Mouse (Mus musculus) CH12.LX (cell line): Measurements from ENCODE around the gene Arid1a. TPM values are rescaled to one million over a fixed set of nuclear protein-coding genes. Genes with fewer than 3 reads are reported as not detected.

Source experiments
- DNase-seq: peaks from one replicate; pipeline ENCODE4 v3.0.0-alpha.2; 2013; ENCODE audit errors: extremely low read depth
- H3K27ac ChIP-seq: 2 replicates; pipeline ENCODE4 v1.5.1; 2012; ENCODE audit warnings: low read depth, mild to moderate bottlenecking, control low read depth, moderate library complexity; ENCODE audit not compliant: insufficient read depth
- H3K27me3 ChIP-seq: replicated peaks from 2 replicates; pipeline ENCODE3; 2012; ENCODE audit warnings: inconsistent platforms
- H3K36me3 ChIP-seq, 2 experiments: replicated peaks in 1 of 2; 2 replicates each; pipeline versions ENCODE3 to v1.6.1; 2012; ENCODE audit warnings: inconsistent platforms in 1 of 2, low read length in 1 of 2, mild to moderate bottlenecking in 1 of 2, mixed read lengths in 1 of 2, moderate library complexity in 1 of 2; ENCODE audit not compliant: control insufficient read depth in 1 of 2, insufficient read depth in 1 of 2
- H3K4me1 ChIP-seq, 2 experiments: 2 replicates each; pipeline ENCODE4 v1.6.1; 2012; ENCODE audit warnings: inconsistent platforms in 1 of 2, moderate library complexity in 1 of 2; ENCODE audit not compliant: insufficient read depth in 2 of 2, control insufficient read depth in 1 of 2
- H3K4me2 ChIP-seq: 2 replicates; pipeline ENCODE4 v1.6.1; 2012; ENCODE audit warnings: low read depth, mild to moderate bottlenecking, control low read depth; ENCODE audit not compliant: poor library complexity, insufficient read depth, severe bottlenecking
- H3K4me3 ChIP-seq, 3 experiments: fragments of 150-350 bp in 1 of 3; sonication (generic) in 1 of 3; replicated peaks in 1 of 3; 2 replicates each; pipeline versions ENCODE3 to v1.5.1; 2011 to 2012; ENCODE audit warnings: low read depth in 2 of 3, low read length in 2 of 3, mild to moderate bottlenecking in 2 of 3, moderate library complexity in 2 of 3, control low read depth in 1 of 3, improper control_type of control experiment in 1 of 3, inconsistent platforms in 1 of 3, mixed read lengths in 1 of 3; ENCODE audit not compliant: poor library complexity in 1 of 3
- H3K79me2 ChIP-seq: replicated peaks from 2 replicates; pipeline ENCODE4 v1.6.1; 2012; ENCODE audit warnings: mild to moderate bottlenecking, moderate library complexity; ENCODE audit not compliant: control insufficient read depth, poor library complexity, insufficient read depth, severe bottlenecking; ENCODE audit errors: extremely low read depth
- H3K9ac ChIP-seq: 2 replicates; pipeline ENCODE4 v1.6.1; 2012; ENCODE audit warnings: low read depth, mild to moderate bottlenecking, control low read depth, moderate library complexity; ENCODE audit not compliant: insufficient read depth
- H3K9me3 ChIP-seq: replicated peaks from 2 replicates; pipeline ENCODE3; 2012; ENCODE audit warnings: low read length, inconsistent platforms, mixed read lengths
- CHD1 ChIP-seq: IDR thresholded peaks from 2 replicates; pipeline ENCODE4 v1.6.1; 2012; ENCODE audit warnings: low read depth, low read length, improper control_type of control experiment, inconsistent platforms
- CHD2 ChIP-seq: IDR thresholded peaks from 2 replicates; pipeline ENCODE4 v1.6.1; 2011; ENCODE audit warnings: low read length, improper control_type of control experiment
- CTCF ChIP-seq, 2 experiments: IDR thresholded peaks in 1 of 2; conservative IDR thresholded peaks in 1 of 2; 2 replicates each; pipeline ENCODE4 v1.5.1; 2011 to 2012; ENCODE audit warnings: low read depth in 2 of 2, low read length in 2 of 2, improper control_type of control experiment in 1 of 2, inconsistent platforms in 1 of 2, mild to moderate bottlenecking in 1 of 2, moderate library complexity in 1 of 2
- E2F4 ChIP-seq: IDR thresholded peaks from 2 replicates; pipeline ENCODE4 v1.6.1; 2011; ENCODE audit warnings: low read depth, low read length, improper control_type of control experiment; ENCODE audit not compliant: insufficient replicate concordance
- ELF1 ChIP-seq: IDR thresholded peaks from 2 replicates; pipeline ENCODE4 v1.6.1; 2014; ENCODE audit warnings: low read depth, mild to moderate bottlenecking, inconsistent platforms, low read length, improper control_type of control experiment
- EP300 ChIP-seq: IDR thresholded peaks from 2 replicates; pipeline ENCODE4 v1.6.1; 2011; ENCODE audit warnings: low read length, improper control_type of control experiment
- ETS1 ChIP-seq: conservative IDR thresholded peaks from 2 replicates; pipeline ENCODE4 v1.6.1; 2012; ENCODE audit warnings: low read depth, mild to moderate bottlenecking, inconsistent platforms, low read length, improper control_type of control experiment, moderate library complexity
- GABPA ChIP-seq: IDR thresholded peaks from 2 replicates; pipeline ENCODE4 v1.6.1; 2012; ENCODE audit warnings: low read depth, low read length, improper control_type of control experiment, inconsistent platforms; ENCODE audit not compliant: insufficient replicate concordance
- HCFC1 ChIP-seq: IDR thresholded peaks from 2 replicates; pipeline ENCODE4 v1.6.1; 2012; ENCODE audit warnings: low read depth, mild to moderate bottlenecking, inconsistent platforms, low read length, improper control_type of control experiment
- IRF4 ChIP-seq: IDR thresholded peaks from 2 replicates; pipeline ENCODE4 v1.6.1; 2014; ENCODE audit warnings: low read depth, mild to moderate bottlenecking, inconsistent platforms, low read length, improper control_type of control experiment
- JUN ChIP-seq: IDR thresholded peaks from 2 replicates; pipeline ENCODE4 v1.6.1; 2011; ENCODE audit warnings: low read depth, mild to moderate bottlenecking, low read length, improper control_type of control experiment, moderate library complexity; ENCODE audit not compliant: insufficient read depth
- KAT2A ChIP-seq: IDR thresholded peaks from 2 replicates; pipeline ENCODE4 v1.6.1; 2012; ENCODE audit warnings: low read length, improper control_type of control experiment, inconsistent platforms; ENCODE audit not compliant: insufficient replicate concordance
- MAFK ChIP-seq: IDR thresholded peaks from 2 replicates; pipeline ENCODE4 v1.6.1; 2011; ENCODE audit warnings: low read length, improper control_type of control experiment; ENCODE audit not compliant: insufficient replicate concordance
- MAZ ChIP-seq: IDR thresholded peaks from 2 replicates; pipeline ENCODE4 v1.6.1; 2012; ENCODE audit warnings: low read depth, mild to moderate bottlenecking, inconsistent platforms, low read length, improper control_type of control experiment, moderate library complexity
- MYC ChIP-seq: IDR thresholded peaks from 2 replicates; pipeline ENCODE4 v1.6.1; 2011; ENCODE audit warnings: low read depth, mild to moderate bottlenecking, improper control_type of control experiment, low read length
- NRF1 ChIP-seq: IDR thresholded peaks from 2 replicates; pipeline ENCODE4 v1.6.1; 2014; ENCODE audit warnings: low read depth, mild to moderate bottlenecking, inconsistent platforms, low read length, improper control_type of control experiment, moderate library complexity
- POLR2A ChIP-seq: IDR thresholded peaks from 2 replicates; pipeline ENCODE4 v1.6.1; 2011; ENCODE audit warnings: low read depth, mild to moderate bottlenecking, improper control_type of control experiment, low read length
- RCOR1 ChIP-seq: conservative IDR thresholded peaks from 2 replicates; pipeline ENCODE4 v1.6.1; 2012; ENCODE audit warnings: low read depth, mild to moderate bottlenecking, inconsistent platforms, low read length, improper control_type of control experiment
- SIN3A ChIP-seq: IDR thresholded peaks from 2 replicates; pipeline ENCODE4 v1.6.1; 2012; ENCODE audit warnings: low read length, improper control_type of control experiment, inconsistent platforms
- SMC3 ChIP-seq: IDR thresholded peaks from 2 replicates; pipeline ENCODE4 v1.6.1; 2011; ENCODE audit warnings: low read depth, low read length, improper control_type of control experiment
- TBP ChIP-seq: conservative IDR thresholded peaks from 2 replicates; pipeline ENCODE4 v1.6.1; 2011; ENCODE audit warnings: low read depth, low read length, improper control_type of control experiment
- UBTF ChIP-seq: IDR thresholded peaks from 2 replicates; pipeline ENCODE4 v1.6.1; 2012; ENCODE audit warnings: low read depth, mild to moderate bottlenecking, inconsistent platforms, low read length, improper control_type of control experiment, moderate library complexity
- USF1 ChIP-seq: IDR thresholded peaks from 2 replicates; pipeline ENCODE4 v1.6.1; 2014; ENCODE audit warnings: low read depth, mild to moderate bottlenecking, inconsistent platforms, low read length, improper control_type of control experiment
- USF2 ChIP-seq: conservative IDR thresholded peaks from 2 replicates; pipeline ENCODE4 v1.6.1; 2011; ENCODE audit warnings: low read depth, low read length, improper control_type of control experiment
- ZC3H11A ChIP-seq: IDR thresholded peaks from 2 replicates; pipeline ENCODE4 v1.6.1; 2012; ENCODE audit warnings: low read depth, mild to moderate bottlenecking, inconsistent platforms, low read length, improper control_type of control experiment
- ZKSCAN1 ChIP-seq: IDR thresholded peaks from 2 replicates; pipeline ENCODE4 v1.6.1; 2012; ENCODE audit warnings: low read depth, inconsistent platforms, low read length, improper control_type of control experiment, borderline replicate concordance
- ZMIZ1 ChIP-seq: IDR thresholded peaks from 2 replicates; pipeline ENCODE4 v1.6.1; 2012; ENCODE audit warnings: low read depth, mild to moderate bottlenecking, inconsistent platforms, low read length, improper control_type of control experiment
- ZNF384 ChIP-seq: IDR thresholded peaks from 2 replicates; pipeline ENCODE4 v1.6.1; 2012; ENCODE audit warnings: low read depth, low read length, improper control_type of control experiment, inconsistent platforms
- dilution Hi-C: fragments of 300-500 bp; cut with MboI; formaldehyde crosslinking; loops from 2 replicates; pipeline ENCODE4 v1.14.3; 2020; ENCODE audit warnings: low sequenced_read_pairs; ENCODE audit not compliant: extremely low pct_unique_long_range_greater_than_20kb, extremely low pct_ligation_motif_present
- in situ Hi-C: fragments of 300-500 bp; cut with MboI; formaldehyde crosslinking; loops from 3 replicates; pipeline ENCODE4 v1.14.3; 2019; ENCODE audit warnings: low sequenced_read_pairs, low pct_ligation_motif_present, low pct_unique_long_range_greater_than_20kb, mixed read lengths
- polyA plus RNA-seq: library from polyadenylated mRNA; unstranded; fragments of >175 nt; gene quantifications from 2 replicates; pipeline ENCODE4 v1.2.1, GENCODE M21; 2012; ENCODE audit warnings: low read depth; ENCODE audit not compliant: insufficient read length
- total RNA-seq, 2 experiments: library from RNA; depleted of rRNA; stranded (reverse); fragments of 300-350 nt in 1 of 2; fragments of >200 nt in 1 of 2; gene quantifications; 2 replicates each; pipeline ENCODE4 v1.2.3; 2012 to 2014

Gene Arid1a
- total and polyA plus RNA-seq, 3 experiments: 6.4 to 47.1 (median 19.1) TPM

DNA sequence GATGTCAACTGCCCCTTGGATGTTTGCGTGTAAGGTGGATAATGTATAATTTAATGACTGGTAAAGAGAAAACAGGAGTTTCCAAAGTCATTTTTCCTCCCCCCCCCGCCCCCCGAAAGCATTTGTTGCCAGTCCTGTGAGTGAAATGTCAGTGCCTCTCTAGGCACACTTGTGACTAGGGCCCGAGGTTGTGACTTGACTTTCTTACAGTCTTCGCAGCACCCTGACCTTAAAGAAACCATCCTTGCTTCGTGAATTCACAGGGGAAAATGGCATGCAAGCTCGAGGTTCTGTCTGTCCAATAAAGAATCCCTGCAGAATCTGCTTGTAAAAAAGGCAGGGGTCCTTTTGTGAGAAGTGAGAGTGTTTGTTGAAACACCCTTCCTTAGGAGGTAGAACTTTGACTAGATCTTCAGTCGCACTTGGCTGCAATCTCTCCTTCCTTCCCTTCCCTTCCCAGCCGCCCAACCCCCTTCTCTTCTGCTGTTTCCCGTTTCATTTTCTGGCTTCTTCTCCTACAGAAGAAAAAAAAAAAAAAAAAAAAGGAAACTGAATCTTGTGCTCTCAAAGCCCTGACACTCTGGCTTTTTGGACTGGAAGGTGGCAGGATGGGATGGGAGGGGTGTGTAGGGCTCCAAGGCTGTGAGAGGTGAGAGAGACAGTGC, 82.8 kb downstream of the Arid1a start:
- Histone ChIP-seq H3K4me2 (peak overlapping the region; percentile 87), H3K4me1 (peaks cover 8 to 58% of the 10 kb centered on the region in 2 experiments; a peak in 3 of 4 replicates)
- TF ChIP-seq CHD1 (peak; percentile 38; the same call in 1 of the 2 replicates), SIN3A (no peak), HCFC1 (no peak), ZNF384 (peak; percentile 58; the same call in 1 of the 2 replicates), MAZ (no peak), ELF1 (no peak), RCOR1 (no peak), CHD2 (no peak), KAT2A (no peak), E2F4 (no peak), MYC (no peak), ZKSCAN1 (no peak), USF1 (no peak), ZMIZ1 (no peak)
- TF ChIP-seq, all 38 proteins: peak for 2
- H3K27me3 ChIP-seq: no peaks in the 10 kb centered on the region
- H3K9ac ChIP-seq: peak overlapping the region; percentile 53; the same call in 1 of the 2 replicates
- H3K4me3 ChIP-seq: peak overlapping the region in 1 of 3 experiments; percentile 39
- in situ Hi-C loops: loop anchor here (10.0 kb wide), 1 partner anchor 81 kb away; the partner anchor contains the start of gene Arid1a
- H3K27ac ChIP-seq: peak overlapping the region; percentile 89; the same call in 1 of the 2 replicates
- no peaks in the 10 kb centered on the region for H3K79me2 ChIP-seq
- dilution Hi-C loops: no loop called here
- no peaks in the 10 kb centered on the region for H3K9me3 ChIP-seq
- no peak for DNase-seq
- peaks cover 3 to 13% of the 10 kb centered on the region in 2 experiments for H3K36me3 ChIP-seq

- in situ Hi-C loops (loop anchor here (10.0 kb wide), 1 partner anchor 82 kb away; the partner anchor contains the start of gene Arid1a), dilution Hi-C loops (no loop called here)
- Histone ChIP-seq H3K36me3 (peaks cover 0 to 13% of the 10 kb centered on the region in 2 experiments), H3K27ac (peak overlapping the region; percentile 94), H3K79me2 (no peaks in the 10 kb centered on the region), H3K9me3 (no peaks in the 10 kb centered on the region), H3K27me3 (no peaks in the 10 kb centered on the region), H3K4me2 (peak overlapping the region; percentile 87; the same call in 1 of the 2 replicates), H3K4me3 (peak overlapping the region; percentile 58 to 80 (median 59)), H3K4me1 (peaks cover 8 to 66% of the 10 kb centered on the region in 2 experiments; a peak in 3 of 4 replicates), H3K9ac (peak overlapping the region; percentile 65)
- peak; percentile 95 for DNase-seq
- no peak for TF ChIP-seq NRF1
- TF ChIP-seq POLR2A: no peak; the same call in 1 of the 2 replicates
- no peak for TF ChIP-seq CTCF (conservative IDR thresholded peaks at IDR 0.05 in 1 of 2, IDR thresholded peaks at IDR 0.05 in 1 of 2; ENCODE audit: low read depth in 2 of 2, low read length in 2 of 2)
- peak; percentile 38; the same call in 1 of the 2 replicates for TF ChIP-seq TBP
- TF ChIP-seq MAFK: peak; percentile 73; the same call in 1 of the 2 replicates
- TF ChIP-seq ZKSCAN1: no peak
- peak; percentile 27; the same call in 1 of the 2 replicates for TF ChIP-seq EP300
- no peak; the same call in 1 of the 2 replicates for TF ChIP-seq JUN
- no peak for TF ChIP-seq GABPA
- TF ChIP-seq ZC3H11A: no peak
- no peak for TF ChIP-seq USF2
- peak; percentile 64 for TF ChIP-seq IRF4
- TF ChIP-seq ETS1: peak; percentile 92
- no peak for TF ChIP-seq UBTF
- peak; percentile 93 for TF ChIP-seq CHD1
- TF ChIP-seq SMC3: no peak; the same call in 1 of the 2 replicates
- no peak; the same call in 1 of the 2 replicates for TF ChIP-seq E2F4
- peak; percentile 78 for TF ChIP-seq RCOR1
- TF ChIP-seq ZMIZ1: no peak
- TF ChIP-seq MYC: peak; percentile 82
These were observed 83.5 kb downstream of the Arid1a start for GRCm38 (mm10) chr4:133672845-133673647.
